Mouse (Mus musculus) cerebellum, adult 2 months (tissue): ENCODE measurements around the gene Ift20.
"Not testable (repeated sequence)": the region's sequence is repeated elsewhere in the genome, so short reads cannot be mapped to it uniquely, and the experiment has no call there.

Experiments used
- CTCF ChIP-seq: fragments of 200-500 bp; IDR thresholded peaks from 2 replicates; pipeline ENCODE4 v1.5.1; 2011; ENCODE audit warnings: low read depth, mild to moderate bottlenecking, control low read depth, low read length, moderate library complexity, borderline replicate concordance; ENCODE audit not compliant: insufficient read depth
- POLR2A ChIP-seq: fragments of 200-500 bp; IDR thresholded peaks from 2 replicates; pipeline ENCODE4 v1.6.1; 2011; ENCODE audit warnings: low read length, control low read depth, borderline replicate concordance; ENCODE audit not compliant: insufficient read depth

- not testable (repeated sequence) for TF ChIP-seq POLR2A, CTCF
These were observed 37.9 kb downstream of the Ift20 start for GRCm38 (mm10) chr11:78574031-78574430.
